Mouse (Mus musculus) Patski (cell line): ENCODE measurements at regions not wholly inside any gene's neighbourhood (a gene's known extent, or its start where the extent isn't known, plus 50 kb on each side); places are given as distances from the start of the nearest gene placed in this dataset.

Experiments used
- ATAC-seq: fragments of 100-300 bp; one replicate; pipeline ENCODE4 v1.8.0; 2021
- CTCF ChIA-PET: fragments of 350-600 bp; sonication (Branson Sonifier 250); formaldehyde crosslinking; loops from one replicate; lab custom pipeline; 2022; ENCODE audit warnings: inconsistent platforms; lab: Charles Lee
- POLR2A ChIA-PET: fragments of 350-600 bp; sonication (Branson Sonifier 250); formaldehyde crosslinking; loops from one replicate; lab custom pipeline; 2022; ENCODE audit warnings: antibody characterized with exemption, inconsistent platforms; lab: Charles Lee
- DNase-seq: peaks from one replicate; pipeline ENCODE4 v3.0.0-alpha.2; 2011; ENCODE audit warnings: low read depth, low spot score
- H3K27me3 ChIP-seq: fragments of 371-371 bp; one replicate; pipeline ENCODE4 v1.5.1; 2021
- CTCF ChIP-seq: fragments of 100-300 bp; IDR thresholded peaks from one replicate; pipeline ENCODE4 v1.5.1; 2021
- in situ Hi-C: fragments of 300-500 bp; cut with MboI; formaldehyde crosslinking; loops from 3 replicates; pipeline ENCODE4 v1.11.1; 2018; ENCODE audit warnings: low pct_unique_long_range_greater_than_20kb, mixed read lengths

DNA sequence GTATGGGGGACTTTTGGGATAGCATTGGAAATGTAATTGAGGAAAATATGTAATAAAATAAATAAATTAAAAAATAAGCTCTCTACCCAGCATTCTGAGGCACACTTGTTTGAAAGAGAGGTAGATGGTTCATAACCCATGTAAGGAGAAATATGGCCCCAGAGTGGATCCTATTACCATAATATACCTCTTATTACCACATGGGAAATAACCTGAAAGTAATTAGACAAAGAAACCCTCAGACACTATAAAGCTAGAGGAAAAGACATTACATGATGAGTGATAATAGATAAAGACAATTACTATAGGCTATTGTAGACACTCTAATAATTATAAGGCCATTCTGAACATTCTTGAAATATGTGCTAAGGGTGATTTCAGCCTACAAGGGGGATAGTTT lies 2444.8 kb upstream of the Gm12353 start:
- POLR2A ChIA-PET, result no interaction called here
- H3K27me3 ChIP-seq, result no peaks in the 10 kb centered on the region
- no peak for TF ChIP-seq CTCF
- DNase-seq (no peak), ATAC-seq (no peak)
- CTCF ChIA-PET, result no interaction called here
- in situ Hi-C loops, result no loop called here

DNA sequence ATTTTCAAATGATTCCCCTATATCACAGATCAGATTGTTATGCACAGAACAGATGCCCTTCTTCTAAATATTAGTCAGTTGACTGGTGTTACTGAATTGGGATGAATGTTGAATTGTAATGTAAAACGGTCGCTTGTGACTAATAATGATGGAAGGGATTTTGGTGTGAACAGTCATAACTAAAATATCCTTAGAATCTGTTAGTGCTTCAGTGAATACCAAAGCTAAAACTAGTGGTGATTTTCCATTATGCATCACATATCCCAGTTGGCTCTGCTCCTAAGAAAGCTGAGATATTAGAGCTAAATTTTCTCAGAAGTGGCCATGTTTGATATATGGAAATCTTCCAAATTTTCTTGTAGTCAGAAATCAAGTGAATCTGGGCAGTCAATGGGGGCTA lies 2441.7 kb upstream of the Gm12353 start:
- in situ Hi-C loops, result no loop called here
- peak; percentile 25 for DNase-seq
- no peaks in the 10 kb centered on the region for H3K27me3 ChIP-seq
- CTCF ChIA-PET, result no interaction called here
- ATAC-seq, result peak; percentile 87
- POLR2A ChIA-PET, result no interaction called here
- TF ChIP-seq CTCF, result no peak

DNA sequence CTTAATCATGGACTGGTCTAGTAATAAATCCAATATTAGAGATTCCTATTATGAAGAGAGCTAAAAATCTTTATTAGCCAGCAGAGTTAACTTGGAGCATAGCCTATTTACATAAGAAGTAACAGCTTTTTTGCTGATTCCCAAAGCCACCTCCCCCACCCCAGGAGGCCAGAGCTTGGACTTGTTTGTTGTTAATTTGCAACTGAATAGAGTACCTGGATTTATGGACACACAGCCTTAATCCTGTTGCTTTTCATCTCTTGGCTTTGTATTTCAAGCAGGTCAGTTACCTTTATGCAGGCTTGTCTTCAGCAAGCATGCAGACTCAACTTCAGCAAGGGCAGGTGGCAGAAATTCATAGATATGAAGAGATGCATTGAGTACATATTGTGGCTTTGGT lies 2396.5 kb upstream of the Gm12353 start:
- POLR2A ChIA-PET, result no interaction called here
- H3K27me3 ChIP-seq, result no peaks in the 10 kb centered on the region
- DNase-seq (no peak), ATAC-seq (no peak)
- CTCF ChIA-PET, result no interaction called here
- TF ChIP-seq CTCF, result no peak
- in situ Hi-C loops, result no loop called here

DNA sequence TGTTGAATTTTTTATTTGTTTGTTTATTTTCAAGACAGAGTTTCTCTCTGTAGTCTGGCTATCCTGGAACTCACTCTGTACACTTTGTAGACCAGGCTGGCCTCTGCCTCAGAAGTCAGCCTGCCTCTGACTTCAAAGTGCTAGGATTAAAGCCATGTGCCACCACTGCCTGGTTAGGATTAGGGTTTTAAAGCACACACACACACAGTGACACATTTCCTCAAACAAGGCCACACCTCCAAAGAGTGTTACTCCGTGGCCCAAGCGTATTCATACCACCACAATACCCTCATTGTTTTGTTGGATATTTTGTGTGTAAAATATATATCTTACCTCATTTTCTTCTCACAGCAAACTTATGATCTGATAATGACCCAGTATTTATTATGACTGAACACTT lies 2365.4 kb upstream of the Gm12353 start:
- H3K27me3 ChIP-seq, result no peaks in the 10 kb centered on the region
- DNase-seq, result no peak
- no peak for TF ChIP-seq CTCF
- ChIA-PET POLR2A (no interaction called here), CTCF (no interaction called here)
- ATAC-seq, result no peak
- in situ Hi-C loops, result no loop called here

DNA sequence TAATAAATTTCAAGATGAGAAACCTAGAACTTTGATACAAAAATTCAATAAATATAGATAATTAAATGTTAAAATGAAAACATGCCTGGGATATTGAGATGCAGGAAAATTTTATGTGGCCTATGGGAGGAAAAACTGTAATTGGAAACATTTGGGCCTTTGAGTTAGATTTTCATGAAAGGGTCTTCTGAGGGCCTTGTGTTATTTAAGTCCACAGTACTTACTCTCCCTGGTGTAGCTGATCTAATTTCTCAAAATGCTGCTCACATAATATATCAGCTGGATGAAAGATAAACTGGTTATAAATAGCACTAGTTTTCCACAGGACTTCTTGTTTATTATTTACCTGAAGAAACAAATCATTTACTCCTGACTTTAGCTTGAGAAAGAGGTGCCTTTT lies 2364.9 kb upstream of the Gm12353 start:
- no peak for TF ChIP-seq CTCF
- POLR2A ChIA-PET, result no interaction called here

DNA sequence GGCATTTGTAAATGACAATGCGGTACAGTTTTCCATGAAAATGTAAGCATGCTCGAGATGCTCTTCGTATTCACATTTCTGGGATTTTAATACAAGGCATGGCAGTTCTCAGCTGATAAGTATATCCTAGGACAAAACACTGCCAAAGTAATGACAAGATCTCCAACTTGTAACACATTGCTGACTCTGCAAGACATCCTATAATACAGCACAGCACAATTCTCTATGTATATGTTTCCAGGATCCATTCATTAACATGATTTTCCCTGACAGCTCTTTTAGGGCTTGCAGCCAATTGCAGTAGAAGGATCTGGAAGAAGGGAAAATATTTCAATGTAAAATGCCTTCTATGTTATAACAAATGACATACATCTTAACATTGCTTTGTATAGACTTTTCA lies 2346.1 kb upstream of the Gm12353 start:
- CTCF ChIA-PET, result no interaction called here
- H3K27me3 ChIP-seq, result no peaks in the 10 kb centered on the region
- POLR2A ChIA-PET, result no interaction called here
- TF ChIP-seq CTCF, result no peak
- ATAC-seq (no peak), DNase-seq (no peak)
- in situ Hi-C loops, result no loop called here

More for the DNA sequence above, 2364.9 kb upstream of the Gm12353 start:
- CTCF ChIA-PET, result no interaction called here
- ATAC-seq (no peak), DNase-seq (no peak)
- in situ Hi-C loops, result no loop called here
- H3K27me3 ChIP-seq, result no peaks in the 10 kb centered on the region

DNA sequence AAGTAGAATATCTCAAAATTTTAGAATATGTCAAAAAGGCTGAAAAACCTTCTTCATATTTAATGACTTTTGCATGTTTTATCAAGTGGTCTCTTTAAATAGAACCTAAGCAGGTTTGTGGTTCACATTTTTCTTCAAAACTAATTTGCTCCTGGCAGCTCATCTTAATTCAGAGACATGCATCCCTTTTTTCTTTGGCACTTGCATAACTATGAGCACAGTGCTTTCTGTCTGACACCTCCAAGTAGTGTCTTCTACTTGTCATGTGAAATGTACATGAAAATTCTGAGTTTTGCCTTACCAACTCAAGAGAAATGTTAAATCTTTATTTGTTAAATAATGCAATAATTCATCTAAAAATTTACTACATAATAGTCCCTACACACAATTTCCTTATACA lies 2343.5 kb upstream of the Gm12353 start:
- ChIA-PET CTCF (no interaction called here), POLR2A (no interaction called here)
- in situ Hi-C loops, result no loop called here
- DNase-seq (no peak), ATAC-seq (no peak)
- H3K27me3 ChIP-seq, result no peaks in the 10 kb centered on the region
- TF ChIP-seq CTCF, result no peak

DNA sequence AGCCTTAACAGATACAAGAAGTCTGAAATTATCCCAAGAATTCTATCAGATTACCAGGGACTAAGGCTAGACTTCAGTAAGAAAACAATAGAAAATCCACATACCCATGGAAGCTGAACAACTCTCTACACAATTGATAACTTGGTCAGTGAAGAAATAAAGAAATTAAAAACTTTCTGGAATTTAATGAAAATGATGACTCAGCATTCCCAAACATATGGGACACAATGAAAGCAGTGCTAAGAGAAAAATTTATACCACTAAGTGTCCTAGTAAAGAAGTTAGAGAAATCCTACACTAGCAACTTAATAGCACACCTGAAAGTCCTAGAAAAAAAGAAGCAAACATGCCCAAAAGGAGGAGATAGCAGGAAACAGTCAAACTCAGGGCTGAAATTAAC lies 2306.1 kb upstream of the Gm12353 start:
- no peak for TF ChIP-seq CTCF
- CTCF ChIA-PET, result interaction anchor here (0.9 to 1.3 kb wide), 2 partner anchors 18 to 22 kb away, joined by 3 read pairs; no protein-coding TSS in a partner anchor
- DNase-seq (no peak), ATAC-seq (no peak)
- POLR2A ChIA-PET, result no interaction called here
- in situ Hi-C loops, result no loop called here
- no peaks in the 10 kb centered on the region for H3K27me3 ChIP-seq

DNA sequence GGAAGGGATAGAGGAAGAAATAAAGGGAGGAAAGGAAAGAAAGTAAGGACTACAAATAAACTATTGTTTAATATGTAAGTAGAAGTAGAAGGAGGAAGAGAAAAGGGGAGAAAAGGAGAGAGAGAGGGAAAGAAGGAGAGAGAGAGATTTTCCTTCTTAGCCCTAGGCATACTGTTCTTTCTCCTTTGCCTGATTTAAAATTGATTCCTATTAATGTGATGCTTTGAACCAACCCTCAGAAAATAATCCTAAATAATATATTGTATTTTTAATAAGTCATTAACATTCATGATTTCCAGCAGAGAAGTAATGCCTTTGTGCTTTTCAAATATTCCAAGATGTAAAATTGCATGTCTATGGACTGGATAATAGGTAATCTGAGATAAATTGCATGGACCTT lies 2286.2 kb upstream of the Gm12353 start:
- CTCF ChIA-PET, result no interaction called here
- DNase-seq (no peak), ATAC-seq (no peak)
- TF ChIP-seq CTCF, result no peak
- in situ Hi-C loops, result no loop called here
- POLR2A ChIA-PET, result no interaction called here
- no peaks in the 10 kb centered on the region for H3K27me3 ChIP-seq

DNA sequence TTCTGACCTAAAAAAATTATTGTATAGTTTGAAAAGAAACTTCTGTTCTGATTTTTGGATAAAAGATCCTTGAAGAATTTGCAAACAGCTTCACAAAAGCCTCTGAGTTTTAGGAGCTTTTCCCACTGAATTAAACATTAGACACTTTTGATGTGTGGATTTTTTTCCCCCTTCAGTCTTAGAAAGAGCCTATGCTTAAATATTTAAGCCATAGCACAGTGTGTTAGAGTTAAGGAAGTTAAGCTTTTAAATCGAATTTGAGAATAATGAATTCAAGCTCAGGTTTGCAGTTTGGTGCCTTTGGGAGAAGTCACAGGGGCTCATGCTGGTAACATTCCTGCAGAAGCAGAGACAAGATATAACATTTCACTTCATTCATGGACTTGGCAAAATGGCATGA lies 2257.2 kb upstream of the Gm12353 start:
- POLR2A ChIA-PET, result no interaction called here
- H3K27me3 ChIP-seq, result no peaks in the 10 kb centered on the region
- TF ChIP-seq CTCF, result no peak
- no peak for DNase-seq
- ATAC-seq, result no peak
- in situ Hi-C loops, result no loop called here
- CTCF ChIA-PET, result no interaction called here

DNA sequence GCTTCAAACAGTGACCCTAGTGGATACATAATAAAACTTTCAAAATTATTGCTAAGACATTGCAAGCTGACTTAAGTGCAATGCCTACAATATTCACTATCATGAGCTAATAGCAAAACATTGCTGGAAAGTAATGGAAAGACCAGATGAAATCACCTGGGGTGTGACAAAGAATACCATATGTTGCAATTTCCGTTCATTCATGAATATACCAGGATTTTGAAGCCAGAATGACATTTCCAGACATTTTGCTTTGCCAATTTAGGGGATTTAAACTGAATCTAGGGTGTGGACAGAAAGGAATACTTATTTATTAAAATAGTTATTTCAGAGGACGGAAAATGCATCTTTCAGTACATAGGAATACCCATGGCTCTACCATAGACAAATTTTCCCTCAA lies 2244.5 kb upstream of the Gm12353 start:
- DNase-seq, result no peak
- TF ChIP-seq CTCF, result no peak
- ChIA-PET POLR2A (no interaction called here), CTCF (interaction anchor here (1.2 kb wide), 1 partner anchor 15 kb away, joined by 3 read pairs; no protein-coding TSS in a partner anchor)
- no peak for ATAC-seq
- in situ Hi-C loops, result no loop called here
- no peaks in the 10 kb centered on the region for H3K27me3 ChIP-seq
